Mouse (Mus musculus) kidney, adult 2 months (tissue): ENCODE measurements around the gene Carns1.

Experiments
- CTCF ChIP-seq: fragments of 200-500 bp; conservative IDR thresholded peaks from 2 replicates; pipeline ENCODE4 v1.5.1; 2011; ENCODE audit warnings: low read depth, mild to moderate bottlenecking, control low read depth, low read length, moderate library complexity, mixed read lengths; ENCODE audit not compliant: insufficient read depth, insufficient read length
- POLR2A ChIP-seq: fragments of 200-500 bp; IDR thresholded peaks from one replicate; pipeline ENCODE4 v1.6.1; 2011; ENCODE audit warnings: low read depth, low read length, control low read depth

DNA sequence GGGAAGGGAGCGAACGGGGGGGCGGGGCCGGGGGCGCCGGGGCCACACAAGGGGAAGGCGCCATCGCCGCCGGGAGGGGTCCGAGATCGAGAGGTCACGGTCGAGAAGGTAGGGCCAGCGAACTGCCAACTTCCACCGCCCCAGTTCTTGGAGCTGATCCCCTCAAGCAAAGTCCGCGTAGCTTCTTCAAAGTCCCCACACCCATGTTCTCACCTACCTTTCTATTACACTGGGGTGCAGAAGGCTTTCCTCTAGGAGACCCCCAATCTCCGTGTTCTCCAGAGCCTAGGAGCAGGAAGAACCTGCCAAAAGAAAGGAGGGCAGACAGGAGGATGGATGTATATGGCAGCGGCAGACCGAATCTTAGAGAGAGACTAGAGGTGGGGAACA is 40.2 kb upstream of the Carns1 start:
- TF ChIP-seq CTCF = no peak
- TF ChIP-seq POLR2A = no peak
